In genomic region chrX:152769600-152770157, GRCm38 (mm10) we compare ENCODE assay signal across 7 mouse cellular contexts. TPM values are rescaled to one million over a fixed set of nuclear protein-coding genes. Genes with fewer than 3 reads are reported as not detected.
DNase-seq lines count a peak whose midpoint lies in the region; ATAC-seq and TF ChIP-seq lines count a peak whose summit lies in the region.

No protein-coding gene starts in this region.

- peak; percentile 64 to 89 for DNase-seq in adrenal gland, adult (ENCODE audit: inconsistent age in 2 of 2, low spot score in 1 of 2)
- peak; percentile 83 for DNase-seq in brain, embryonic 14.5 days (ENCODE audit: low read depth)
- DNase-seq in gastrocnemius, postnatal 10 days: peak; percentile 28
- peak; percentile 33 for DNase-seq in hindbrain, embryonic 14.5 days (ENCODE audit: low spot score)
- peak; percentile 64 for DNase-seq in limb, embryonic 14.5 days (ENCODE audit: low spot score)
- DNase-seq in urinary bladder, adult 18-20 months (ENCODE audit: low spot score in 2 of 2): peak; percentile 53 to 56

- peak; percentile 87 for ATAC-seq in hindbrain, embryonic 14.5 days (ENCODE audit: low FRiP score)
- peak; percentile 93 for ATAC-seq in limb, embryonic 14.5 days (ENCODE audit: low FRiP score, low read depth)
- peak; percentile 90 for ATAC-seq in midbrain, embryonic 15.5 days (replicated peaks)

- peak overlapping the region; percentile 69 for H3K4me2 ChIP-seq in hindbrain, embryonic 14.5 days (replicated peaks)
- H3K4me2 ChIP-seq in limb, embryonic 14.5 days (replicated peaks; ENCODE audit: low read depth, low read length, severe bottlenecking): peak overlapping the region; percentile 57
- peak overlapping the region; percentile 81 for H3K4me2 ChIP-seq in midbrain, embryonic 15.5 days

- no peak for TF ChIP-seq POLR2A in brain, embryonic 14.5 days (IDR thresholded peaks at IDR 0.05; ENCODE audit: borderline replicate concordance, extremely low read depth, insufficient read depth, insufficient read length, poor library complexity, severe bottlenecking)
- TF ChIP-seq POLR2A in limb, embryonic 14.5 days (IDR thresholded peaks at IDR 0.05; ENCODE audit: borderline replicate concordance, extremely low read depth, insufficient read depth, insufficient read length): no peak

- H3K9ac ChIP-seq in hindbrain, embryonic 14.5 days: peak overlapping the region; percentile 55; the same call in 1 of the 2 replicates
- peak overlapping the region; percentile 61 for H3K9ac ChIP-seq in limb, embryonic 14.5 days (ENCODE audit: low read depth, low read length, severe bottlenecking)
- peak overlapping the region; percentile 25; the same call in 1 of the 2 replicates for H3K9ac ChIP-seq in midbrain, embryonic 15.5 days

- H3K9me3 ChIP-seq in hindbrain, embryonic 14.5 days (ENCODE audit: control insufficient read depth, low read length): no peaks in the 10 kb centered on the region
- H3K9me3 ChIP-seq in limb, embryonic 14.5 days (ENCODE audit: control insufficient read depth, low read length): no peaks in the 10 kb centered on the region
- no peaks in the 10 kb centered on the region for H3K9me3 ChIP-seq in midbrain, embryonic 15.5 days

- peaks cover 51% of the 10 kb centered on the region for H3K27me3 ChIP-seq in hindbrain, embryonic 14.5 days (ENCODE audit: control insufficient read depth, insufficient read depth, low read length)
- peaks cover 4% of the 10 kb centered on the region; the same call in 1 of the 2 replicates for H3K27me3 ChIP-seq in limb, embryonic 14.5 days (ENCODE audit: control insufficient read depth, insufficient read depth, low read length)
- H3K27me3 ChIP-seq in midbrain, embryonic 15.5 days (replicated peaks): peaks cover 26% of the 10 kb centered on the region

- WGBS in hindbrain, embryonic 14.5 days: 16% methylated on average over 44 of the region's 48 CpGs
- 24% methylated on average over 24 of the region's 48 CpGs for WGBS in limb, embryonic 14.5 days
- 23% methylated on average over 41 of the region's 48 CpGs for WGBS in midbrain, embryonic 15.5 days

- peak overlapping the region; percentile 53 for H3K4me3 ChIP-seq in hindbrain, embryonic 14.5 days (replicated peaks; ENCODE audit: low read length)
- peak overlapping the region; percentile 55 for H3K4me3 ChIP-seq in limb, embryonic 14.5 days (replicated peaks; ENCODE audit: low read length)
- H3K4me3 ChIP-seq in midbrain, embryonic 15.5 days: peak overlapping the region; percentile 56

- no peak overlapping the region for H3K27ac ChIP-seq in hindbrain, embryonic 14.5 days
- H3K27ac ChIP-seq in limb, embryonic 14.5 days (replicated peaks; ENCODE audit: low read depth, low read length): 0 out of 2 replicates have a peak overlapping the region, but pooled peaks have one; percentile 19
- H3K27ac ChIP-seq in midbrain, embryonic 15.5 days: no peak overlapping the region

- TF ChIP-seq CTCF in brain, embryonic 14.5 days (IDR thresholded peaks at IDR 0.05; ENCODE audit: borderline replicate concordance, extremely low read depth, insufficient read depth, insufficient read length): no peak

- no peaks in the 10 kb centered on the region for H3K4me1 ChIP-seq in hindbrain, embryonic 14.5 days (replicated peaks; ENCODE audit: control insufficient read depth, insufficient read depth, low read length)
- no peaks in the 10 kb centered on the region for H3K4me1 ChIP-seq in limb, embryonic 14.5 days (ENCODE audit: control insufficient read depth, insufficient read depth, low read length)
- no peaks in the 10 kb centered on the region for H3K4me1 ChIP-seq in midbrain, embryonic 15.5 days

- no peaks in the 10 kb centered on the region for H3K36me3 ChIP-seq in hindbrain, embryonic 14.5 days (replicated peaks; ENCODE audit: control insufficient read depth, insufficient read depth)
- H3K36me3 ChIP-seq in limb, embryonic 14.5 days (ENCODE audit: control insufficient read depth, insufficient read depth, low read length): no peaks in the 10 kb centered on the region
- H3K36me3 ChIP-seq in midbrain, embryonic 15.5 days (replicated peaks): no peaks in the 10 kb centered on the region

RNA-seq across cellular contexts. Expression of gene Shroom2, which starts 0.4 kb away (rescaled TPM):
- 44.2 and 86.1 TPM in 2 replicates for polyA plus RNA-seq in brain, embryonic 14.5 days (2012; rRNA removed)
- 1 to 10 TPM; 4.9 to 6.1 TPM for total RNA-seq in gastrocnemius, postnatal 10 days (2021)
- 133 and 147 TPM in 2 replicates for polyA plus RNA-seq in hindbrain, embryonic 14.5 days (2014; fragmentation: Nextera tagmentation; extraction: Ambion mirVana)
- polyA plus RNA-seq in limb, embryonic 14.5 days (2012; rRNA removed): 7.0 and 8.0 TPM in 2 replicates
- polyA plus RNA-seq in limb, embryonic 14.5 days (2014; fragmentation: Nextera tagmentation; extraction: Ambion mirVana): 8.2 and 8.7 TPM in 2 replicates
- 102 and 121 TPM in 2 replicates for polyA plus RNA-seq in midbrain, embryonic 15.5 days (2015; fragmentation: Nextera tagmentation; extraction: Ambion mirVana)

RNA-seq across cellular contexts. Expression of gene Gpr143, which starts 12.0 kb away (rescaled TPM):
- polyA plus RNA-seq in brain, embryonic 14.5 days (2012; rRNA removed): 0.14 and 0.26 TPM in 2 replicates
- not detected for total RNA-seq in gastrocnemius, postnatal 10 days (2021)
- 0.21 and 0.56 TPM in 2 replicates for polyA plus RNA-seq in hindbrain, embryonic 14.5 days (2014; fragmentation: Nextera tagmentation; extraction: Ambion mirVana)
- polyA plus RNA-seq in limb, embryonic 14.5 days (2012; rRNA removed): 0.29 and 0.45 TPM in 2 replicates
- polyA plus RNA-seq in limb, embryonic 14.5 days (2014; fragmentation: Nextera tagmentation; extraction: Ambion mirVana): 0.39 and 0.53 TPM in 2 replicates
- 0.24 and 0.25 TPM in 2 replicates for polyA plus RNA-seq in midbrain, embryonic 15.5 days (2015; fragmentation: Nextera tagmentation; extraction: Ambion mirVana)

Comparison
In these comparisons a context has a peak if more than half of its experiments do, and no peak if none do; other contexts are left out.
1. DNase-seq: peak in every context shown above with its lines; median percentile 83 in brain, embryonic 14.5 days; 76 in adrenal gland, adult; 64 in limb, embryonic 14.5 days; 54 in urinary bladder, adult 18-20 months; 33 in hindbrain, embryonic 14.5 days; 28 in gastrocnemius, postnatal 10 days.